Mouse (Mus musculus): ENCODE measurements around the gene Mia. TPM values are rescaled to one million over a fixed set of nuclear protein-coding genes. Genes with fewer than 3 reads are reported as not detected.

Mia gene
- polyA plus RNA-seq (2014; fragmentation: Nextera tagmentation; extraction: Ambion mirVana): 24.6 and 28.5 TPM in 2 replicates

DNA sequence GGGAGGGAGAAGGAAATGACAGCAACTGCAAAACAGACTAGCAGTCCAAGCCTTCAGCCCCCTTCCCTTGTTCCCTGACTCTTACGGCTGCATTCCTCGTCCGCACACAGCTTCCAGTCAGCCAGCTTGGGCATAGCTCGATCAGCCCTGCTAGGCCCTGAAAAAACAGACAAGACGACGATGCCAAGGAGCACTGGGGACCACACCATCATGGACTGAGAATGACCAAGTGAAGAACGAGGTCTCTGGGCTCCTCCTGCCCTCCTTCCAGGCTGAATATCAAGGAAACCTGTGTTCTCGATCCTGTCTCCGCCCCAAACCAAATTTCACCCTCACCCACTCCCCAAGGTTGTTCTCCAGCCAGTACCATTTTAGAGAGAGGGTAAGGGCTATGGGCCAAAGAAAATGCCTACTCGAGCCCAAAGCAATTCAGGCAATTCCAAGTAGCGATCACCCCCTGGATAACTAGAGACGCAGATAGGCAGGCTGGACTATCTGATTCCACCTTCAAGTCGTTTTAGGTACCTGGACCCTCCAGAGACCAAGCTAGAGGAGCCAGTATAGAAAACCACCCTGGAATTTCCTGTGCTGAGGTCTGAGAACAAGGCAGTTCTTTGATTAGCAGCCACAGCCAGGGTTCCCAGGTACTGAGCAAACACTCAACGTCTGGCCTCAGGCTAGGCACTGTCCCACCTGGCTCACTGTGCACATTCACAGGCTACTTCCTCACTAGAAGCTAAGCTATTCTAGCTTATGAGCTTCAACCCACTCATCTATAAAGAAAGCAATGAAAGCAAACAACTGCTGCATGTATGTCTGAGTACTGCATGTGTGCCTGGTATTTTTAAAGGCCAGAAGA, at the start of gene Mia, which contains the start of gene Gm21983:
Gene Mia, minus strand, starts transcription at position 321 of the 859 bp plus-strand sequence.
Gene Gm21983, minus strand, starts transcription at position 250 of the 859 bp plus-strand sequence.
- peak within 1 kb of the TSS; percentile 81 for H3K27ac ChIP-seq
- peaks cover 13% of the 10 kb centered on the region for H3K4me1 ChIP-seq (replicated peaks; ENCODE audit: control insufficient read depth, insufficient read depth, low read length)
- H3K9me3 ChIP-seq (ENCODE audit: control insufficient read depth, low read length): no peaks in the 10 kb centered on the region
- DNase-seq (ENCODE audit: low spot score) (no peak), ATAC-seq (ENCODE audit: low FRiP score) (no peak)
- peaks cover 33% of the 10 kb centered on the region for H3K36me3 ChIP-seq (replicated peaks; ENCODE audit: control insufficient read depth, insufficient read depth)
- peak within 1 kb of the TSS; percentile 49 for H3K4me2 ChIP-seq (replicated peaks)
- WGBS: 65% methylated on average over 14 of the region's 14 CpGs
- 0 out of 2 replicates have a peak within 1 kb of the TSS, but pooled peaks have one; percentile 2 for H3K4me3 ChIP-seq (replicated peaks; ENCODE audit: low read length)
- 0 out of 2 replicates have a peak within 1 kb of the TSS, but pooled peaks have one; percentile 16 for H3K9ac ChIP-seq
- no peaks in the 10 kb centered on the region for H3K27me3 ChIP-seq (ENCODE audit: control insufficient read depth, insufficient read depth, low read length)

DNA sequence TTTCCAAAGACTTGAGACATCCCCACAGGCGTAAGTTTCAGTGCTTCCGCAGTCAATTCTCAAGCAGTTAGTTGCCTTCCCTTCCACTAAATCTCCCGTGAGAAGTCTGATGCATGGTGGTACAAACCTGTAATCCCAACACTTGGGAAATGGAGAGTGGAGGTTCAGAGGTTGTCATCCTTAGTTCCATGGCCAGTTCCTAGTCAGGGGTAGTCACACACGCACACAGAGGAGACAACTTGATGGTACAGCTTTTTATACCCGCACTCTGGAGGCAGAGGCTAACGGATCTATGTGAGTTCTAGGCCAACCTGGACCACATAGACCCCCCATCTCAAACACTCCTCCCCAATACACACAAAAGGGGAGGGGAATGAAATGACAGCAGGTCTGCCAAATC, 47.9 kb upstream of the Mia start:
- H3K9ac ChIP-seq: peak overlapping the region; percentile 71
- H3K4me3 ChIP-seq (replicated peaks; ENCODE audit: low read length): peak overlapping the region; percentile 54
- DNase-seq (ENCODE audit: low spot score) (no peak), ATAC-seq (ENCODE audit: low FRiP score) (no peak)
- no peaks in the 10 kb centered on the region for H3K27me3 ChIP-seq (ENCODE audit: control insufficient read depth, insufficient read depth, low read length)
- H3K9me3 ChIP-seq (ENCODE audit: control insufficient read depth, low read length): no peaks in the 10 kb centered on the region
- 15% methylated on average over 6 of the region's 6 CpGs for WGBS
- peaks cover 48% of the 10 kb centered on the region for H3K4me1 ChIP-seq (replicated peaks; ENCODE audit: control insufficient read depth, insufficient read depth, low read length)
- 0 out of 2 replicates have a peak, but pooled peaks cover 2% of the 10 kb centered on the region for H3K36me3 ChIP-seq (replicated peaks; ENCODE audit: control insufficient read depth, insufficient read depth)
- peak overlapping the region; percentile 81 for H3K27ac ChIP-seq
- peak overlapping the region; percentile 92 for H3K4me2 ChIP-seq (replicated peaks)

DNA sequence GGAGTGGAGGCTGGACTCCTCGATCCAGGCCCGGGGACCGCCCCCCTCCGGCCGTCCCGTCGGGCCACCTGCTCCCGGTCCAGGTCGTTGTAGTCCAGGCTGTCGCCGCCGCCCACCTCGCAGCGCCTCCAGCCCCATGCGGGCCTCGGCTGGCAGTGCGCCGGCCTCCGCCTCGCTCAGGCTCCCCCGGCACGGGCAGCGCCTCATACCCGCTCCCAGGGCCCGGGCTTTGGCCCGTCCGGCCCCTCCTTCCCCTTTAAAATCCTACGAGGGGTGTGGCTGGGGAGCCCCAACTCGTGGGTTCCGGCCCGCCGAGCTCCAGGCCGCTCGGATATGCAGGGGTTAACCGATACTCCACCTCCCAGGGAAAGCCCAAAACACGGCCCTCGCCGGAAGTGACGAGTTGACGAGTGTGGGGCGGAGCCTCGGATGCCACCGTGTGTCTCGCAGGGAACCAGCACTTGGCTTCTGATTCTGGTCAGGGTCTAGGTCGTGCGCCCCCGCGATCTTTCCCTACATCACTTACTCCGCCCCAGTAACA, 47.4 kb upstream of the Mia start, which contains the start of gene Itpkc:
Gene Itpkc, minus strand, starts transcription at position 381 of the 541 bp plus-strand sequence.
- Histone ChIP-seq H3K4me3 (replicated peaks; ENCODE audit: low read length) (peak within 1 kb of the TSS; percentile 54), H3K9ac (peak within 1 kb of the TSS; percentile 71), H3K36me3 (replicated peaks; ENCODE audit: control insufficient read depth, insufficient read depth) (0 out of 2 replicates have a peak, but pooled peaks cover 2% of the 10 kb centered on the region), H3K4me2 (replicated peaks) (peak within 1 kb of the TSS; percentile 92), H3K4me1 (replicated peaks; ENCODE audit: control insufficient read depth, insufficient read depth, low read length) (peaks cover 46% of the 10 kb centered on the region), H3K27ac (peak within 1 kb of the TSS; percentile 81), H3K9me3 (ENCODE audit: control insufficient read depth, low read length) (no peaks in the 10 kb centered on the region), H3K27me3 (ENCODE audit: control insufficient read depth, insufficient read depth, low read length) (no peaks in the 10 kb centered on the region)
- ATAC-seq (ENCODE audit: low FRiP score) (peak; percentile 82), DNase-seq (ENCODE audit: low spot score) (peak; percentile 97)
- under 1% methylated on average over 49 of the region's 49 CpGs for WGBS

DNA sequence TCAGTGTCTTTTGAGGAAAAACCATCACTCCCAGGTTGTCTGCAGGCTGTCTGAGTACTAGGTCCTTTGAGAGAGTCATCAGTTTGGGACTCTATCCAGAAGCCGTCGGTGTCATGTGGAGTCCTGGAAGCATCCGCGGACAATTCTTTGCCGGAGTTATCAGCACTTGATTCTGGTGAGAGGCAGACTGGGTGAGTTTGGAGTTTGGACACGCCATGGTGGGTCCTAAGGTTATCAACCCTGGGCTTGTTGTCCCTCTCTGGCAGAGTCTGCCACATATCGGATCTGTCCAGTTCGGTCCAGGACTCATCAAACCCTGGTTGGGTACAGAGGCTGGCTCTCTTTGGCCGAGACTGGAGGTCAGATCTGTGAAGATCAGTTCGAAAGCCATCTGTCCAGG, 46.7 kb upstream of the Mia start:
- ATAC-seq (ENCODE audit: low FRiP score) (peak; percentile 10; the same call in 1 of the 2 replicates), DNase-seq (ENCODE audit: low spot score) (no peak)
- Histone ChIP-seq H3K27me3 (ENCODE audit: control insufficient read depth, insufficient read depth, low read length) (no peaks in the 10 kb centered on the region), H3K9ac (peak overlapping the region; percentile 71), H3K4me1 (replicated peaks; ENCODE audit: control insufficient read depth, insufficient read depth, low read length) (peaks cover 45% of the 10 kb centered on the region), H3K4me2 (replicated peaks) (peak overlapping the region; percentile 92), H3K9me3 (ENCODE audit: control insufficient read depth, low read length) (no peaks in the 10 kb centered on the region), H3K36me3 (replicated peaks; ENCODE audit: control insufficient read depth, insufficient read depth) (peaks cover 6% of the 10 kb centered on the region; the same call in 1 of the 2 replicates), H3K27ac (peak overlapping the region; percentile 81; the same call in 1 of the 2 replicates), H3K4me3 (replicated peaks; ENCODE audit: low read length) (peak overlapping the region; percentile 54)
- WGBS: 2% methylated on average over 10 of the region's 10 CpGs

DNA sequence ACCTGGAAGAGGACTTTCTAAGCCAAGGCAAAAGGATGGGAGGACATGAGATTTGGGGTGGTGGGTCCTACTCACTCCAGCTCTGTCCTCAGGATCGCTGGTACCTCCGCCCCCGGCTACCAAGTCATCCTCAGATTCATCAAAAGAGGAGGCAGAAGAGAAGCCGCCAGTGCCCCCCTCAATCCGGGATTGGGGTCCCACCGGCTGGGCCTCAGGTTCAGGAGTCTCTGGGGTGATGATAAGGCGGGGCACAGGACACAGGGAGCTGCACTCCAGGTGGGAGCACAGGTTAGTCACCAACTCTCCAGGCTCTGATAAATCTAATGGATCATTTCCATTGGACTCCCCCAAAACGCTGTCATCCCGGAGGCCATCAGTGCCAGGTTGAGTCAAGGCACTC, 46.3 kb upstream of the Mia start:
- peaks cover 6% of the 10 kb centered on the region; the same call in 1 of the 2 replicates for H3K36me3 ChIP-seq (replicated peaks; ENCODE audit: control insufficient read depth, insufficient read depth)
- peak overlapping the region; percentile 92 for H3K4me2 ChIP-seq (replicated peaks)
- peak overlapping the region; percentile 71 for H3K9ac ChIP-seq
- ATAC-seq (ENCODE audit: low FRiP score): no peak
- peaks cover 45% of the 10 kb centered on the region for H3K4me1 ChIP-seq (replicated peaks; ENCODE audit: control insufficient read depth, insufficient read depth, low read length)
- DNase-seq (ENCODE audit: low spot score): no peak
- H3K9me3 ChIP-seq (ENCODE audit: control insufficient read depth, low read length): no peaks in the 10 kb centered on the region
- peak overlapping the region; percentile 54 for H3K4me3 ChIP-seq (replicated peaks; ENCODE audit: low read length)
- no peaks in the 10 kb centered on the region for H3K27me3 ChIP-seq (ENCODE audit: control insufficient read depth, insufficient read depth, low read length)
- WGBS: 35% methylated on average over 9 of the region's 9 CpGs
- no peak overlapping the region for H3K27ac ChIP-seq

DNA sequence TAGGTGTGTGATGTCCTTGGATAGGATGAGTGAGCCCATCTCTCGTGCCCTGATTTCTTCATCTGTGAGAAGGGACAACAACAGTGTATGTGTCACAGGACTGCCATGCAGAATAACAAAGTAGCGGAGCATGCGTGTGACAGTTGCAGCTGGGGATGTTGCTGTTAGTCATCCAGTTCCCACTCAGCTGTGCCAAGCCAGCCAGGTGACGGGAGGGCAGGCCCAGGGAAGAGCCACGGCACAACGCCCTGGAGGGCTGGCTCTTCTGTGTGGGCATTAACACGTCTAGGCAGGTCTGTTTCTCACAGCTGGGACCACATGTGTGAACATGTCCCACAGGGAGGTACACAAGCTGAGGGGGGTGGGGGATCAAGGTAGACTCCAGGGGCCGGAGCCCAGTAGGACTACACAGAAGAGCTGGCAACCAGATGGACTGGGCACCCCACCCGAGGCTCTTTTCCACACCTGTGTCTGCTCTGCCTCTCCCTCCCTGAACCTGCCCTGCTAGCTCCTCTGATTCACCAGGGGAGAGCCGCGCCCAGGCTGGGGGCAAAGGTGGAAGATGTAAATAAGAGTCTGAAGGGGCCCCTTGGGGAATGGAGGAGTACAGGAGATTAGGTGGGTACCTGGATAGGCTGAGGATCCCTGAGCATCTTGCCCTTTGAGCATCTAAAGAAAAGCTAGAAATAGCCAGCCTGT, 44.1 kb upstream of the Mia start:
- DNase-seq (ENCODE audit: low spot score) (no peak), ATAC-seq (ENCODE audit: low FRiP score) (no peak)
- H3K36me3 ChIP-seq (replicated peaks; ENCODE audit: control insufficient read depth, insufficient read depth): peaks cover 15% of the 10 kb centered on the region
- no peaks in the 10 kb centered on the region for H3K27me3 ChIP-seq (ENCODE audit: control insufficient read depth, insufficient read depth, low read length)
- WGBS: 71% methylated on average over 11 of the region's 11 CpGs
- peak overlapping the region; percentile 92 for H3K4me2 ChIP-seq (replicated peaks)
- H3K4me1 ChIP-seq (replicated peaks; ENCODE audit: control insufficient read depth, insufficient read depth, low read length): peaks cover 45% of the 10 kb centered on the region
- no peaks in the 10 kb centered on the region for H3K9me3 ChIP-seq (ENCODE audit: control insufficient read depth, low read length)
- peak overlapping the region; percentile 54 for H3K4me3 ChIP-seq (replicated peaks; ENCODE audit: low read length)
- no peak overlapping the region for H3K27ac ChIP-seq
- peak overlapping the region; percentile 71 for H3K9ac ChIP-seq

DNA sequence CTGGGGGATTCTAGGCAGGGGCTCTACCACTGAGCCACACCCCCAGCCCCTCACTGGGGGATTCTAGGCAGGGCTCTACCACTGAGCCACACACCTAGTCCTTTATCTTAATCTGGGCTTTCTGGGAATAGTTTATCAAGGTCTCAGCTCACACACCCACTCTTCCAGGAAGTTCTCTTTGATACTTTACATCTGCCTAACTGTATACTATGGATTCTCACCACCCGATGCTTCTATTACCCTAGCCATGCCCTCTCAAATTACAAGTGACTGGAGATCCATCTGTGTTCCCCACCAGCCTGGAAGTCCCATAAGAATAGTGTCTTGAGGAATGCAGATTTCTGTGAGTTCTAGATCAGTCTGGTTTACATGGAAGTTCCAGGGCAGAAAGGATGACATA, 41.6 kb upstream of the Mia start:
- Histone ChIP-seq H3K27ac (no peak overlapping the region), H3K36me3 (replicated peaks; ENCODE audit: control insufficient read depth, insufficient read depth) (peaks cover 37% of the 10 kb centered on the region), H3K9ac (no peak overlapping the region), H3K27me3 (ENCODE audit: control insufficient read depth, insufficient read depth, low read length) (no peaks in the 10 kb centered on the region), H3K4me1 (replicated peaks; ENCODE audit: control insufficient read depth, insufficient read depth, low read length) (peaks cover 40% of the 10 kb centered on the region), H3K9me3 (ENCODE audit: control insufficient read depth, low read length) (no peaks in the 10 kb centered on the region), H3K4me2 (replicated peaks) (no peak overlapping the region), H3K4me3 (replicated peaks; ENCODE audit: low read length) (no peak overlapping the region)
- DNase-seq (ENCODE audit: low spot score): no peak
- WGBS: 92% methylated on average over 1 of the region's 1 CpGs
- no peak for ATAC-seq (ENCODE audit: low FRiP score)

DNA sequence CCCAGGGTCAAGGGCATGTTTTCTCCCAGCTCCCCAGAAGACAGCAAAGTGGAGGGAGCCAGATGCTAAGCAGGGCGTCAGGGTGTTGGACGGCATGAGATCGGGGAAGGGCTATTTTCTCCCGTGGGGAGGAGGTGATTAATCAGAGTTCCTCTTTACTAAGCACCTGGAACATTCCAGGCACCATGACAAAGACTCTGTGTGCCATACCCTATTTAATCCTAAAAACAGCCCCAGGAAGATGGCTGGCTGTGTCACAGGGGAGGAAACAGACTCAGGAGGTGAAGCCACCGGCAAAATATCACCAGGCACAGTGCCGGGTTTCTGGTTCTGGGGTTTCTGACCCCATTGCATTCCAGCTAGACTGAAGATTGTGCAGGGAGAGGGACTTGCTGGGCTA, 41.0 kb upstream of the Mia start:
- WGBS: 87% methylated on average over 6 of the region's 6 CpGs
- no peaks in the 10 kb centered on the region for H3K27me3 ChIP-seq (ENCODE audit: control insufficient read depth, insufficient read depth, low read length)

DNA sequence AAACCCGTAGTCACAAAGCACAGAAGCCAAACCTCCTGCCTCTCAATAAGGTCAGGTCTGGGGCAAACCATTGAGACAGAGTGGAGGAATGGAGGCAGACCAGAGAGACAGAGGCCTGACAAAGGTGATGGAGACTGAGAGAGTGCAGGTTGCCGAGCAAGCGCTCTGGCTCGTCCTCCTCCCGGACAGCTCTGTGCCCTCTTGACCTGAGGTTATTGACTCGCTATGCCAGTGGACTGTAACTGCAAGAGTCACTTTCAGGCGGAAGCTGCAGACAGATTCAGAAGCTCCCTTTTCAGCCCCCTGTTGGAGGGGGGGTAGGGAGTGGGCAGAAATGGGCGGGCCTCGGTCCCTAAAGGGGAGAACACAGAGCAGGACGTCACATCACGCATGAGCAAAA, 39.0 kb upstream of the Mia start:
- Histone ChIP-seq H3K27ac (no peak overlapping the region), H3K9ac (no peak overlapping the region), H3K27me3 (ENCODE audit: control insufficient read depth, insufficient read depth, low read length) (no peaks in the 10 kb centered on the region), H3K4me3 (replicated peaks; ENCODE audit: low read length) (no peak overlapping the region), H3K4me2 (replicated peaks) (no peak overlapping the region), H3K36me3 (replicated peaks; ENCODE audit: control insufficient read depth, insufficient read depth) (peaks cover 61% of the 10 kb centered on the region), H3K4me1 (replicated peaks; ENCODE audit: control insufficient read depth, insufficient read depth, low read length) (peaks cover 14% of the 10 kb centered on the region), H3K9me3 (ENCODE audit: control insufficient read depth, low read length) (no peaks in the 10 kb centered on the region)
- WGBS: 57% methylated on average over 11 of the region's 11 CpGs
- ATAC-seq (ENCODE audit: low FRiP score) (no peak), DNase-seq (ENCODE audit: low spot score) (no peak)

More for the DNA sequence above, 41.0 kb upstream of the Mia start:
- Histone ChIP-seq H3K36me3 (replicated peaks; ENCODE audit: control insufficient read depth, insufficient read depth) (peaks cover 43% of the 10 kb centered on the region), H3K4me2 (replicated peaks) (no peak overlapping the region), H3K27ac (no peak overlapping the region), H3K9ac (no peak overlapping the region), H3K4me1 (replicated peaks; ENCODE audit: control insufficient read depth, insufficient read depth, low read length) (peaks cover 34% of the 10 kb centered on the region), H3K9me3 (ENCODE audit: control insufficient read depth, low read length) (no peaks in the 10 kb centered on the region), H3K4me3 (replicated peaks; ENCODE audit: low read length) (no peak overlapping the region)
- ATAC-seq (ENCODE audit: low FRiP score): no peak
- DNase-seq (ENCODE audit: low spot score): no peak
